Mouse (Mus musculus): ENCODE data around the gene Peg3. TPM values are rescaled to one million over a fixed set of nuclear protein-coding genes. Genes with fewer than 3 reads are reported as not detected.

Peg3 gene
- polyA plus RNA-seq, 1 experiment from 2014 or later, result 75.5 TPM

DNA sequence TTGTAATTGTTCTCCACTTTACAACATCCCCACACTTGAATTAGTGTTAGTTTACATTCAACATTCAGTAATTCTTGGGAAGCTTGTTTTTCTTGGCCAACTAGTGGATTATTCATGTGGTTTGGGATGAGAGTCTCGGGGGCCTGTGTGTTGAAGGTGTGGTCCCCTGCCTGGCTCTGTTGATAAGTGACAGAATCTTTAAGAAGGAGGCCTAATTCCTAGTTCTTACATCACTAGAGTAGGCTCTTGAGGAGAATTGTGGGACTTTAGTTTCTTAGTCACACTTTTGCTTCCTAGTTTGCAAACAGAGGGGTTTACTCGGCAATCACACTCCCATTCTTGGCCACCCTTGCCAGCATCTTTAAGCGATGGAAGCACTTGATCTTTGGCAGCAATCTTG is 31.0 kb downstream of the Peg3 start:
- H3K4me1 ChIP-seq (replicated peaks), result peaks cover 3% of the 10 kb centered on the region; the same call in 1 of the 2 replicates
- 0 out of 2 replicates have a peak, but pooled peaks cover 11% of the 10 kb centered on the region for H3K36me3 ChIP-seq
- no peak for DNase-seq (ENCODE audit: low spot score)
- H3K9me3 ChIP-seq, result 0 out of 2 replicates have a peak, but pooled peaks cover 2% of the 10 kb centered on the region
- 0 out of 2 replicates have a peak, but pooled peaks cover 3% of the 10 kb centered on the region for H3K27me3 ChIP-seq (ENCODE audit: insufficient read depth, poor library complexity, severe bottlenecking)
- 85% methylated on average over 3 of the region's 3 CpGs for WGBS
- H3K27ac ChIP-seq, result no peak overlapping the region
- no peak overlapping the region for H3K4me3 ChIP-seq

DNA sequence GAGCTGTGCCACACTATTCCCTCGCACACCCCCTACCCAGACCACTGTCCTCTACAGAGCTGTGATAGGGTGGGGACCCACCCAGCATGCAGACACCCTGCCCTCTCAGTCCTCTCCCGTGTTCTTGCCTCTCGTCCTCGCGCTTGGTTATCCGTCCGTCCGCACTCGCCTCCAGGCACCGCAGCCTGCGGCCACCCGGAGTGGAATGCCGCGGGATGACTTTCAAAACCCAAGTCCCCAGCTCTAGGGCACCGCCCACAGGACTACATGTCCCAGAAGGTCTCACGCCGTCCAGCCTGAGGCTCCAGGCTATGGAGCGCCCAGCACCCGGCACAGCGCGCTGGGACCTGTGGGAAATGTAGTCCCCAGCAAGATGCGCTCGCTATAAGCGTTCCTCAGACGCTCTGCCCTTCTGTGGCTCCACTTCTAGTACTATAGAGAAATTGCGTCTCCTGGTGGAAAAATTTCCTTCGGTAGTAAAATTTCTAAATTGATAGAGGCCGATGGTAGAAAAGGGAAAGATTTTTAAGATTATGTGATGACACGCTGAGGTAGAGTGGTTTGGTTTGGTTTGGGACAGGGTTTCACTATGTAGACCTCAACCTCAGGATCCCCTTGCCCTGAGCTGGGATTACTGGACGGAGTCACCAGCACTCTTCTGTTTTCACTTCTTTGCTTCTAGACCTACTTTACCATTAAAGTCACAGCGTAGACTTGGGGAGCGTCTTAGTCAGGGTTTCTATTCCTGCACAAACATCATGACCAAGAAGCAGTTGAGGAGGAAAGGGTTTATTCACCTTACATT is 33.8 kb downstream of the Peg3 start, which contains the start of gene Zim1:
Gene Zim1, minus strand, starts transcription at position 210 of the 805 bp plus-strand sequence.
- Histone ChIP-seq H3K4me3 (peak within 1 kb of the TSS; percentile 58), H3K27me3 (ENCODE audit: insufficient read depth, poor library complexity, severe bottlenecking) (0 out of 2 replicates have a peak, but pooled peaks cover 3% of the 10 kb centered on the region), H3K27ac (peak within 1 kb of the TSS; percentile 64; the same call in 1 of the 2 replicates), H3K36me3 (no peaks in the 10 kb centered on the region), H3K9me3 (0 out of 2 replicates have a peak, but pooled peaks cover 2% of the 10 kb centered on the region), H3K4me1 (replicated peaks) (peaks cover 3% of the 10 kb centered on the region; the same call in 1 of the 2 replicates)
- peak; percentile 92 for DNase-seq (ENCODE audit: low spot score)
- WGBS, result 11% methylated on average over 32 of the region's 32 CpGs

DNA sequence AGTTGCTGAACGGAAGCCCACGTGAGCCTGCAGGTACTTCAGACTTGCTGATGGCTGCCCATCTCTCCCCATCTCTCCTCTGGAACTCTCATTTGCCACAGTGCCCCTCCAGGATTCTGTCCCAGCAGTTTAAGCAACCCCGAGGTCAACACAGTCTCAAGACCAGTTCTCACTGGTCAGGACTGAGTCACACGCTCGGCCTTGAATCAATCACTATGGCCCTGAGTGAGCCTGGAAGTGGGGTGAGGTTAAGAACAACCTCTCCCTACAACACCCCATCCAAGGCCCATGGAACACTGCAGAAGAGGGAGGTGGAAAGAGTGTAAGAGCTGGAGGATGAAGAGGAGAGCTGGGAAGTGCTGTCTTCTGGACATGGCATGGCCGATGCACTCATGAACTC is 44.7 kb downstream of the Peg3 start:
- H3K36me3 ChIP-seq, result no peaks in the 10 kb centered on the region
- no peaks in the 10 kb centered on the region for H3K27me3 ChIP-seq (ENCODE audit: insufficient read depth, poor library complexity, severe bottlenecking)
- no peaks in the 10 kb centered on the region for H3K4me1 ChIP-seq (replicated peaks)
- 88% methylated on average over 6 of the region's 6 CpGs for WGBS
- no peak overlapping the region for H3K4me3 ChIP-seq
- DNase-seq (ENCODE audit: low spot score), result no peak
- no peak overlapping the region for H3K27ac ChIP-seq
- no peaks in the 10 kb centered on the region for H3K9me3 ChIP-seq

DNA sequence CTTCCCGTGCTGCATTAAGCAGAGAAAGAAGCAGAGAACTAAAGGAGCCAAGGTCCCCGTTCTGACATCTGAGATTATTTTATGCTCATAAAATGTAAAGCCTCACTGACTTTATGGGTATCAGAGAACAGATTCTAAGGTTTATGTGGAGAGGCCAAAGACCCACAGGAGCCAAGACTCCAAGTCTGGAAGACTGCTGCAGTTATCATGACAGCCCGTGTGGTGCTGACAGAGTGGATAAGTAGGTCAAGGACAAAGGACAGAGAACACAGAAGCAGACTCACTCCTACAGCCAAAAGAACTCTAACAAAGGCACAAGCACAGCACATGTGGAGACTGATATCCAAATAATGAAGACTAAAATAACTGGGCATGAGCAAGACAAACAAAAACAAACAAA is 63.5 kb downstream of the Peg3 start:
- Histone ChIP-seq H3K36me3 (no peaks in the 10 kb centered on the region), H3K4me3 (no peak overlapping the region), H3K27ac (no peak overlapping the region), H3K27me3 (ENCODE audit: insufficient read depth, poor library complexity, severe bottlenecking) (no peaks in the 10 kb centered on the region), H3K9me3 (0 out of 2 replicates have a peak, but pooled peaks cover 3% of the 10 kb centered on the region), H3K4me1 (replicated peaks) (no peaks in the 10 kb centered on the region)
- WGBS, result 86% methylated on average over 3 of the region's 3 CpGs
- DNase-seq (ENCODE audit: low spot score), result no peak

DNA sequence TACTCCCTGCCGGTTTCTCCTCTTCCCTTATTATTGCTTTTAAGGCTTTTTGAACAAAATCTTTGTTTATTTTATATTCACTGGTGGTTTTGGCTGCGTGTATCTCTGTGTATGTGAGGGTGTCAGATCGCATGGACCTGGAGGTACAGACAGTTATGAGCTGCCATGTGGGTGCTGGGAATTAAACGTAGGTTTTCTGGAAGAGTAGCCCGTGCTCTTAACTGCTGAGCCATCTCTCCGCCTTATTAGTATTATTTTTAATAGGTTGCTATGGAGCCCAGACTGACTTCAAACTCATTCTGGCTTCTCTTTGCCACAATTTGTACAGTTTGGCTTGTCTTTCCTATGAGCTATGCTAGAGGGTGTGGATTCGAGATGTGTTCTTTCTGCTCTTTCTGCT is 66.8 kb downstream of the Peg3 start:
- H3K9me3 ChIP-seq, result 0 out of 2 replicates have a peak, but pooled peaks cover 3% of the 10 kb centered on the region
- no peaks in the 10 kb centered on the region for H3K4me1 ChIP-seq (replicated peaks)
- H3K27ac ChIP-seq, result no peak overlapping the region
- 78% methylated on average over 7 of the region's 7 CpGs for WGBS
- DNase-seq (ENCODE audit: low spot score), result no peak
- no peaks in the 10 kb centered on the region for H3K27me3 ChIP-seq (ENCODE audit: insufficient read depth, poor library complexity, severe bottlenecking)
- H3K4me3 ChIP-seq, result no peak overlapping the region
- H3K36me3 ChIP-seq, result no peaks in the 10 kb centered on the region

DNA sequence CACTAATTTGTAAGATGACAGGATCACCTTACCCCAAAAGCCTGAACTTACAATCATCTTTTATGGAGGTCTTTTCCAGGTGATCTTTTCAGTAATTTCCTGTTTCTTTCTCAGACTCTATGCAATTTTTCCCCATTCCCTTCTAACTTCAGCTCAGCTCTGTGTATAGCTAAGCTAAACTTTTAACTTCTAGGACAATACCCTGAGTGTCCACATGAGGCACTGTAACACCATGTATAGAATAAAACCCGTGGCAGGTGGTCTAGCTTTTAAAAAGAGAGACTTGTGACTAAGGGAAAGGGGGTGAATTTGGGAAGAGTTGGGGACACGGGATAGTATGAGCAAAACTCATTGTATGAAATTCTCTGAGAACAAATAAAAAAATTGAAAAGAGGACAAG is 70.6 kb downstream of the Peg3 start:
- no peak for DNase-seq (ENCODE audit: low spot score)
- Histone ChIP-seq H3K9me3 (no peaks in the 10 kb centered on the region), H3K27ac (no peak overlapping the region), H3K27me3 (ENCODE audit: insufficient read depth, poor library complexity, severe bottlenecking) (no peaks in the 10 kb centered on the region), H3K4me1 (replicated peaks) (no peaks in the 10 kb centered on the region), H3K4me3 (no peak overlapping the region), H3K36me3 (no peaks in the 10 kb centered on the region)
- WGBS, result 24% methylated on average over 2 of the region's 2 CpGs

DNA sequence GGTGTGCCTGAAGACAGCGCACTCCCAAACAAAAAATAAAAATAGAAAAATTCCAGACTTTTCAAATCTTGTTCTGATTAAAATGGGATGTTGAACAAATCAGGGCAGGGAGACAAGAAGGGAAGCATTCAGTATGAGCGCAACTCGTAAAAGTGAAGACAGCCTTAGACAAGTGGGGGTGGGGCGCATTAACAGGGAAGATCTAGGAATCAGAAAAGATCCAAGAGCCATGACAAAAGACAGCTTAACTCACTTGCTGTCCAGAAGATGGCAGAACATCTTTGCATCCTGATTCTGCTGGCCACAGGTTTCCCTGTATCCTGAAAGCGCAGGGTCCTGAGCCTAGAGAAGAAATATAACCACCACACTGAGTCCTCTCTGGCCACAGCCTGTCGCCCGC is 71.6 kb downstream of the Peg3 start:
- no peak overlapping the region for H3K4me3 ChIP-seq
- no peaks in the 10 kb centered on the region for H3K36me3 ChIP-seq
- no peaks in the 10 kb centered on the region for H3K4me1 ChIP-seq (replicated peaks)
- H3K27me3 ChIP-seq (ENCODE audit: insufficient read depth, poor library complexity, severe bottlenecking), result no peaks in the 10 kb centered on the region
- H3K9me3 ChIP-seq, result 0 out of 2 replicates have a peak, but pooled peaks cover 2% of the 10 kb centered on the region
- DNase-seq (ENCODE audit: low spot score), result no peak
- 92% methylated on average over 7 of the region's 7 CpGs for WGBS
- H3K27ac ChIP-seq, result no peak overlapping the region

Other genes starting within 250 kb of the Peg3 start
- not detected in 2 replicates for gene Olfr5, start 243.5 kb downstream of the Peg3 start, polyA plus RNA-seq (2016; fragmentation: Nextera tagmentation; extraction: Ambion mirVana)
- gene Olfr1347, start 230.7 kb downstream of the Peg3 start, polyA plus RNA-seq (2016; fragmentation: Nextera tagmentation; extraction: Ambion mirVana), result not detected in 2 replicates
- not detected in 2 replicates for gene Olfr1348, start 221.7 kb downstream of the Peg3 start, polyA plus RNA-seq (2016; fragmentation: Nextera tagmentation; extraction: Ambion mirVana)
- gene Olfr1349, start 207.5 kb downstream of the Peg3 start, polyA plus RNA-seq (2016; fragmentation: Nextera tagmentation; extraction: Ambion mirVana), result not detected in 2 replicates
- gene Olfr1350, start 165.6 kb downstream of the Peg3 start, polyA plus RNA-seq (2016; fragmentation: Nextera tagmentation; extraction: Ambion mirVana), result not detected in 2 replicates
- gene Zim1, start 34.0 kb downstream of the Peg3 start, polyA plus RNA-seq (2016; fragmentation: Nextera tagmentation; extraction: Ambion mirVana), result 1.00 and 1.0 TPM in 2 replicates
- gene Usp29, start 147 bp upstream of the Peg3 start, polyA plus RNA-seq (2016; fragmentation: Nextera tagmentation; extraction: Ambion mirVana), result 7.8 and 10.0 TPM in 2 replicates

Measured in hindbrain, embryonic 10.5 days (tissue).